Mouse (Mus musculus) neutrophil, adult 5-6 weeks (primary cell): ENCODE measurements at regions not wholly inside any gene's neighbourhood (a gene's known extent, or its start where the extent isn't known, plus 50 kb on each side); places are given as distances from the start of the nearest gene placed in this dataset.

Source experiments
- ATAC-seq: fragments of 151-379, 151-347 bp; 2 replicates; pipeline ENCODE4 v1.8.0; 2017; ENCODE audit warnings: mild to moderate bottlenecking, moderate TSS enrichment; ENCODE audit not compliant: insufficient number of reproducible peaks, poor library complexity, low FRiP score, severe bottlenecking; ENCODE audit errors: extremely low read depth

DNA sequence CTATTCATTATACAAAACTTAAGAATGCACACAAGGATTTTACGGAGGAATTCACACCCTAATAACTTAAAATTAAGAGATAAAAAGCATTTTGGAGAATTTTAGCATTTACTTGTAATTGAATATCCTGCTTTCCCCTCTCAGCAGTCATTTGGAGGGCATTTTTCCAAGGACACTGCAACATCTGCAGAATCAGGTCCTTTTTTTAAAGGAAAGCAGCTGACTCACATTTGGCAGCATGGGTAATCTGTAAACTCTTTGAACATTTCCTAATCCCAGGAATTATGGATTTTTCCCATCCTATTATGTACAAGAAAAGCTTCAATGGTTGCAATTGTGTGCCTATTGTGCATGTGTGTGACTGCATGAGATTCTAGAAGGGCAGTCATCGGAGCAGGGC, 112.0 kb downstream of the Gm19410 start:
- ATAC-seq = no peak

DNA sequence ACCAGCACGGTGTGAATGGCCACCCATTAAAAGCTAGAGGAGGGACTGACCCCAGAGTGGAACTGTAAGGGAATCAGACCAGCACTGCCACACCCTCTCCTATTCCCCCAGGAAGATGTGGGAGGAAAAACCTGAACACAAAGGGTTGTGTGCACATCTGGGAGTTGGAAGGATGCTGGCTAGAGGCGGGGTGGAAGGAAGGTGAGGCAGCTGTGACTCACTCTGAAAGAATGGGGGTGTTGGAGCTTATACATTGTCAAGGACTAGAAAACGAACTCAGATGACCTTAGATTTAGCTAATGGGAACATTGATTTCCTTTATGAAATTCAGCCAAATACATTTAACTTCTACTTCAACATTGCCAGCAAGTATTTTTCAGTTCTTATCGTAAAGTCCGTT, 116.2 kb downstream of the Gm19410 start:
- ATAC-seq = no peak

DNA sequence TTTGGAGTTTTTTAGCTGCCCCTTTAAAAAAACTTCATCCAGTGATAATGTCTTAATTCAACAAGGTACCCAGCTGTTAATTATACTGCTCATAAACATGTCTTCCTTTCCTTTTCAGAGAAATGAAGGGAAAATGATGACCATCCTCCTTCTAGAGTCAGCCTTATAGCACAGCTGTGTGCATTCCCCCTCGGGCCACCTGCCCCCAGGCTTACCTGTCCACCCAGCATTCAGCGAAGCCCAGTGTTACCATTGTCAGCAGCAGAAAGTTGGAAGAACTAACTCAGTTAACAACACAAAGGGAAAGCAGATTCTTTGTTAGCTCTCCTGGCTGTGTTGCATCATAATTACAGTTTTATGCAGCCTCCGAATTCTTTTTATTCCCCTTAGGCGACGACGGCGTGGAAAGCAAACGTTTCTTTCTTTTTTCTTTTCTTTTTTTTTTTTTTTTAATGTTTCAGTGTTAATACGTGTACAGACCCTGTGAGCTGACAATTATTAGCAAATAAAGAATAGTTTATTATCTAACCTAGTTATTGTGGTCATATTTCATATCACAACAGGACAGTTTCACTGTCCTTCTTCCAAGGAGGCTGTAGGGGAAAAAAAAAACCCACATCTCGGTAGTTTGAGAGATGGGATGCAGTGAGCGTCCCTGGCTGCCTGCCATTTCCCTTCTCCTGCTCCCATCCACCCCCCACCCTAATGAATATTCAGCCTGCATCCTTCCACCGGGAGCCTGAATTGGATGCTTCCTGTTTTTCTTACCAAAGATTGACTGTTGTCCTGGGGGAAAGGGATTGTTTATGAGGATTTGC, 117.3 kb downstream of the Gm19410 start:
- ATAC-seq = no peak

DNA sequence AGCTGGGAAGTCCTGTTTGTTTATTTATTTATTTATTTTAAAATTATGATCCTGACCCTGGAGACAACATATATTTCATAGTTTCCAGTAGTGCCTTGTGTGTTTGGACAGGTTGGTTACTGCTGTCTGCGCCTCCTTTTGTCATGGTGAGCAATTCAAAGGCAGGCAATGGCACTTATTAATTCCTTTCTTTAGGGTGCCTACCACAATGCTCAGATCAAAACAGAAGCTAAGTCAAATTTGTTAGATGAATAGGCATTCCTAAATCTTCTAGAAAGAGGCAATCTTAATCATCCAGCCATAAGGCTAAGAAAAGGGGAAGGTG, 117.8 kb downstream of the Gm19410 start:
- ATAC-seq = no peak

DNA sequence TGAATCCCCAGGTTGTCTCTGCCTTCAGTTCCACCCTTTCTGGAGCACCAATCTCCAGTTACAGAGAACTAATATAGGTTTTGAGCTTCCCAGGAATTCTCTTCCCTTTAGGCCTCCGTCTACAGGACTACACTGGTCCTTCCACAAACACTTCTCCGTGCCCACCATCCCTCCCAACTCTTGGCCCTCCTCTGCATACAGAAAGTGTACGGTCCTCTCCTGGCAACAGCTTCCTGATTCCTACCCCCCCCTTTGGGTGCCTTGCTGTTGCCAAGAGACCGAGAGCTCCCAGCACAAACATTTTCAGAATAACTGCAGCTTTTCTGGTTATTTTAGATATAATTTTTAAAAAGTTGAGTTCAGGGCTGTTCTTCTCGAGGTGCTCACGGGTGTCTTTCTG, 119.0 kb downstream of the Gm19410 start:
- no peak for ATAC-seq

DNA sequence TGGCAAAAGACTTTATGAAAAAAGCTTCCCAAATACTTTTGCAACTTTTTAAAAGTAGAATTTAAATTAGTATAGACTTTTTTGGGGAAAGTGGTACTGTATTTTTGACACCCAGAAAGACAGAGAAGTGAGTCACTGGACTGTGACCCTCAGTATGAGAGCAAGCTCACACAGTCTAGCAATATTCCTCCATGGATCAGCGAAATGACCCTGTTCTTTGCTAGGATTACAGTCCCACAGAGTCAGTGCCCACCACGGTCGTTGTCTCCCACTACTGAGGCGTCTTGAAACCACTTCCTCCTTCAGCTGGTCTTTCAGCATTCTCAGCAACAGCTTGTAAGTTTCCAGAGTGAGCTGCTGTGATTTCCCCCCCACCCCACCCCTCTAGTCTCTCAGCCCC, 124.5 kb downstream of the Gm19410 start:
- no peak for ATAC-seq

DNA sequence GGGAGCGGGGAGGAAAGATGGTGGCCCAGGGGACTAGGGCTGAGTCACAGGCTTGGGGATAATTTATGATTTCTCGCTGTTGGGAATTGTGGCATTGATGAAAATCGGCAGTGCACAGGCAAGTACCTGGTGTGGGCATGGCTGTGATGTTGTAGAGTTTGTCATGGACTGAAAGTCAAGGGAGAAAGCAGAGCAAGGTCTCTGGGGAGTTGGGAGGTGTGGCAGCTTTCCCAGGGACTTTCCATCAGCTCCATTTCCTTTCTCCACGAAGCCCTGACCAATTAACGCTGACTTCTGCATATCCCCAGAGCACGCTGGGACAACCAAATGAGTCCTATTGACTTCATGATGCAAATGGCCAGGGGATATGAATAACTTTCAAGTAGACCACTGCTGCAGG, 126.2 kb downstream of the Gm19410 start:
- ATAC-seq = no peak

DNA sequence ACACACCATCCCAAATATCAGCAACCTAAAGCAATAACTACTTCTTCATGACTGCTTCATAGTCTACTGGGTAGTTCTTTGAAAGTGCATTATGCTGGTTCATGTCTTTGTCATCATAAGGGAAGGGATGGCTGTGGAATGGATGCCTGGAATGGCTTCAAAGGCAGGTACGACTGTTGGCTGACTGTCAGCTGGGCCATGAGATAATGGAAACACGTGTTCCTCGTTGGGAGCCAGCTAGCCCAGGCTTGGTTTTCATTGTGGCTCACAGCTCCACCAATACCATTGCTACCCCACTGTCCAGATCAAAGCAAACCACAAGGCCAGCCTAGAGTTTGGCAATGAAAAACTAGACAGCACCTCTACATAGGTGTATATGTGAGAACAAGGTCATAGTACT, 132.9 kb downstream of the Gm19410 start:
- ATAC-seq = no peak

DNA sequence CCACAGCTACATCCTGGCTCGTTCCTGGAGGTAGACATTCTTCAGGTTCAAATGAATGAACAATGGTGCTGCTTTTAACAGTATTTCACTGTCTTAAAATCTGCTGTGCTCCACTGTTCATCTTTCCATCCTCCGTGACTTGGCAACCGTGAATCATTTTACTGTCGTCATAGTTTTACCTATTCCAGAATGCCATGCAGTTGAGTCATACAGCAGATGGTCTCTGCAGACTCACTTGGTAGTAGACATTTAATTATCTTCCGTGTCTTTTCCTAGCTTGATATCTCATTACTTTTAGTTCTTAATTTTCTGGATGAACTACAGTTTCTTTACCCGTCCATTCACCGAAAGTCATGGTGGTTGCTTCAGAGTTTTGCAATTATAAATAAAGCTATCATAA, 135.9 kb downstream of the Gm19410 start:
- ATAC-seq = no peak

DNA sequence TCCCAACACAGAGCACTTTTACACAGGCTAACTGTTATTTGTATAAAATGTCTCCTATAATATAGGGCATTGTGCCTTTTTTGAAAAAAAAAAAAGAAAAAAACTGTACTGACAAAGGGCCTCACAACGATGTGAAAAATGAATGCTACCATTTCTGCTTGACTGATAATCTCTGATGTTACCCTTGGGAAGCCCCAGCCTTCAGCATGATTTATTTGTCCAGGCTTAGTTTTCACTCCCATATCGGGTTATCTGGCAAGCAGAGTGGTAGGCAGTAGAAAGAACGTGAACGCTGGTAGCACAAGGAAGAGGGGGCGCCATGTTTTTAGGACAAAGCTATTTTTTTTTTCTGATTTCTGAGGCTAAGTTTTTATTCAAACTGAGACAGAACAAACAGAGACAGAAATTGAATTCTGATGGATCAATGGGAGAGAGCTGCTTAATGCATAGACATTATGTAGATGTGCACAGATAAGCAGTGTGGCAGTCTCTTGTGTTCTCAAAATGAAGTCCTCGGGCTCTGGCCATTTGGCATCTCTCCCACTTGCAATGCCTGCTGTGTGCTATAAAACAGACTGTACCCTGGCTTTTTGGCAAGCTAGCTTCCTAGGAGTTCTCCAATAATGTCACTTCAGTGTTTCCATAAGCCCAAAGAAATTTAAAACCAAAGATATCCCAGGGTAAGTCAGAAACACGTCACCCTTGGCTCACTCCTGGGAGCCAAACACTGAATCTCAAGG, 139.3 kb downstream of the Gm19410 start:
- ATAC-seq = no peak

DNA sequence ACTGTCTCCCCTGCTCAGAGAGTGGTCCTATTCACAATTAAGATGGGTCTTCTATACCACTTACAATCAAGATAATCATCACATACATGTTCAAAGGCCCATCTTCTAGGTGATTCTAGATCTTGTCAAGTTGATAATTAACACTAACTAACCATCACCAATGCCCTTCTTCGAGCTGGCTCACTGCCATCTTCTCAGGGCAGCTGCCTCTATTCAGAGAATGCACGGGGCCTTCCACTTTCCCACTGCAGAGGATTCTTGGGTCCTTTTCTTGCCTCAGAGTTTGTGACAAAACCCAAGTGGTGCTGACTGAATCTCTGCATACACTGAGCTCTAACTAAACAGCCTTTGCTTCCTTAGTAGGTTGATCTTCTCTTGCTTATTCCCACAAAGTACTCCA, 142.4 kb downstream of the Gm19410 start:
- no peak for ATAC-seq

DNA sequence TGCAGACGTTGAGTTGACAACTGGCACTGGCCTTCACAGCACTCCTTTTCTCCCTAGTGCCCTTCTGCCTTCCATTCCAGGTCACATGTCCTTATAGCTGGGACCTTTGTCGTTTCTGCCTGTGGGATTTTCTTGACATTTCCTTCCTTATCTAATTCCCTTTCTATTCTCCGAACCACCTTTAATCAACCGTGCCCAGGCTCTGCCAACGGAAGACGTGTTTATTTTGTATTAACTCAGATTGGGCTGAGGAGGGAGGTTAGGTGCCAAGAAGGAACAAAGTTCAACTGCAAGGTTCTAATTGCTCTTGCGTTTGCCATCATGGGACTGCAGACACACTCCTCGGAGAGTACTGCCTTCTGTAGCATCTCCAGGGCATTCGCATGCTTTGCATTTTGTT, 146.7 kb downstream of the Gm19410 start:
- ATAC-seq = no peak

DNA sequence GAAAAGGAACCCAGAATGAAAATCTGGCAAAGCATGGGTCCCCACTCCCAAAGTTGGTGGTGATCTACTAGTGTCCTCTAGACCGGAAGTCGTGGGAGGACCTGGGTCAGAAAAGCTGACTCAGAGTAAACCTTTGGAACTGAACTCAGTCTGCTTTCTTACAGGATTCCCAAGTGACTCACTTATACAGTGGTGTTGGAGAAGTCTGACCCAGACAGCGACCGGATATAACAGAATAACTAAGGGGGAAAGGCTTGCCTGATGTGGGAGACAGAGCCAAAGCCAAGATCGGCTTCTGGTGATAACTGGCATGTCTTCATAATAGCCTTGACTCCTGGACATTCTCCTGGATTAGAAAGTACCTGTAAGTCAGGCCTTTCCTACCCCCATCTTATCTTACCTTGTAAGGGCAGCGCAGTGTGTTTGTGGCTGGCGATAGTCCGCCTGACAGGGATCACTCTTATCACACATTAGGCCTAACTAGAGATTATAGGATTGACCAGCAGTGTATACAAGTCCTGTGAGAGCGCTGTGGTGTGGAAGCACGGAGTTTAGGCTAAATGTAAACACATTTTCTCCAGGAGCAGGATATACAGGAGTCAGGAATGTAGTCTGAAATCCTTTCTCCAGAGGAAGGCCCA, 150.4 kb downstream of the Gm19410 start:
- ATAC-seq = no peak

DNA sequence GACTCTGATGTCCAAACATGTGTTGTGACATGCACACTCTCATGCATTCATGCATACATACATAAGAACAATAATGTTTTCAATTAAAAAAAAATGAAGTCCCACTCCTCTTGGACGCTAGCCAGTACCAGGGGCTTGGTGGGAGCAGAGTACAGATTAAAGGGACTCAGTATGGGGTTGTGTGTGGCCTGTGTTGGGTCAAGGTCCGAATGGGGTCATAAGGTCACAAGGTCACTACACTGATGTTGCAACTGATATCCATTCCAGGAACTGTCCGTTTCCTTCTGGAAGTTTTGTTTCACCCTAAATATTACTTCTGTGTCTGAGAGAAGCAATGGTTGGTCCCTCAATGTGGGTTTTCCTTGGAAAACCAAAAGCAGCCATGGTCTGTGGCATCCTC, 152.0 kb downstream of the Gm19410 start:
- ATAC-seq = no peak

DNA sequence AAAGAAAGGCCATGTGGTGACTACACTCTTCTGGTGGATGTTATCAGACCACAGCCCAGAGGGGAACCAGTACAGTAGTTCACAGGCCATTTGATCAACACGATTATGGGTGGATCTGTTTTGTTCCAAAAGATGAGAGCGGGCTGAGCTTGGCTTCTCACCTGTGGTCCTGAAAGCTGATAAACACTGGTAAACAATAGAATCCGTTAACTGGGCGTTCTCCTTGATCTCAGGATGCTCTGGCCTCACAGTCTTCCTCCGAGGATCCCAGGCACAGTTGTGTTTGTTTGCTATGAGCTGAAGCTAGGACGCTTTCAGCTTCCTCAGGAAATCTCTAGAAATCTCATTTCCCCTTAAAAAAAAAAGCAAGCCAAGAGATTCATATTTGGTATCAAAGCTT, 153.9 kb downstream of the Gm19410 start:
- no peak for ATAC-seq

DNA sequence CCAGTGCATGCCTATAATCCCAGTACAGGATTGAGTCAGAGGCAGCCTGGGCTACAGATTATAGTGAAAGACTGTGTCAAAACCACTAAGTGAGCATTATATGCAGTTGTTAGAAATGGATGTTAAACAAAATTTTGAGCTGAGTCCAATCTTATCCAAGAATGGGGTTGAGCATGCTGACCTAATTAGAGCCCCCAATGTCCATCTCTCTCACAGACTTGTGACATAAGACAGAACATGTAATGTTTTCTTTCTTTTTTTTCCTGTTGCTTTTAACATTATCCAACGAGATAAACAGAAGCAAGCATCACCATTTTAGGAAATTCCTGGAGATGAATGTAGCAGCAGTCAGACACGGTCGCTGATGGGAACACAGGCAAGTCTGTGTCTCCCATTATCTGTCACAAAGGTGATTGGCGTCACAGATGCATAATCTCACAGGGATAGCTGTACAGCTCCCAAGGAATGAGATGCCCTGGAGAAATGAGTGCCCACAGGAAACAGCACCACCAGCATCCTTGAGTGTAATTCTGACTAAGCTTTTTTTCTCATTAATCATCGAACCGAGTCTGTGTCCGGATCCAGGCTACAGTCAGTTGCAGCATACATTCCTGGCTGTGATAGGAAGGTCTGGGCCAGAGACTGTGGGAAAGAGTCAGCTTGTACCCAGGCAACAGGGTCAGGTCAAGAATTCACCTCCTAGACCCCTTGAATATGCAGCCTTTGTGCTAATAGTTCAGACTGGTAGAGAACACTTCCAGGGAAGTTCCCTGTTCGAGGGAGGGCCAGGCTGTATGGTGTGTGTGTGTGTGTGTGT, 154.5 kb downstream of the Gm19410 start:
- no peak for ATAC-seq

DNA sequence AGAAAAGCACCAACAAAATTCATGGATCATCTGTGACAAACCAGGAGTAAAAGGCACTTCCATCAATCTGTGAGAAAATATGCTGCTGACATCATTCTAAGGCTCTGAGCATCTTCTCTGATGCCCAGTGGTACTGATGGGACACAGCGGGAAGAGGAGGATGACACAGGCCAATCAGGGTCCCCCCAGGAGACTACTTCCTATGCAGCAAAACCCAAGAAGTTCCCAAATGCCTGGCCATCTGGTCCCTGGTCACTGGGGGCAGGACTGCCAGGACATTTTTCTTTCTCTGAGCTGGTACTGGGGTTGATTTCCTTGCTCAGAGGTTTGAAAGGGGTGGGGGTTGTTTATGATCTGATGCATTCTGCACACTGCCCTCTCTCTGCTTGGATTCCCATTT, 158.4 kb downstream of the Gm19410 start:
- ATAC-seq = no peak

DNA sequence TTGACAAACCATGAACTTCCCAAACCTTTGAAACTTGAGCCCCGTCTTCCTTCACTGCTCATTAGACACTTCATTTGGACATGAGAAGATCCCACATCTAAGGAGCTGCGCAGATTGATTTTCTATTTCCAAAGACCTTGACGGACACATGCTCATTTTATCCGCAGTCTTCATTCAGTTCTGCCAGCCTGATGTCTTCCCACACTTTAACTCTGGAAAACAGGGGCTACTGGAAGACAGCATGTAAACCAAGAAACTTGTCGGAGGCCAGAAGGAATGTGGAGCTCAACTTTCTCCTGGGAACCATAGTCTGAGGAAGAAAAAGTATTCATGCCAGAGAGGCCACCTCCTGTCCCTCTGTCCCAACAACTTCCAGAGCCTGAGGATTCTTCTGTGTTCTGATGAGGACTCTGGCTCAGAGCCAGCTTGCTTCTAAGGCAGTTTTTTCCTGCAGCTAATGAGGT, 161.8 kb downstream of the Gm19410 start:
- no peak for ATAC-seq

DNA sequence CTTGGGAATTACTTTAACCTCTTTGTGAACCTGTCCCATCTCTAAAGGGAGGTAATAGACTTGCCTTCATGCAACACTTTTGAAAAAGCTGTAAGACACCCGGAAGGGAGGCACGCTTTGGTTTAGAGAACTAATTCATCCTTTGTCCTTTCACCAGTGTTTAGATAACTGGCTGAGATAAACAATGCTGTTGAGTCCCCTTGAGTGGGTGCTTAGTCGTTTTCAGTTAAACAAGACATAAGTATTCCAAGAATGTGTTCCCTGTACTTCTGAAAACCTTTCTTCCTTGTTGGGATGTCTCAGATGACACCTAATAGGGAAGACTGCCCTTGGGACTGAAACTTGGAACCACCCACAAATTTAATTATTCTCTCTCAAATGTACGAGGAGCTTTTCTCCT, 164.7 kb downstream of the Gm19410 start:
- ATAC-seq = no peak
